Mouse (Mus musculus) mouse embryonic stem cell (cell line): ENCODE results near the gene Heatr5b.
"Not testable (repeated sequence)": the region's sequence is repeated elsewhere in the genome, so short reads cannot be mapped to it uniquely, and the experiment has no call there.

Experiments used
- in situ Hi-C, 2 experiments: fragments of 300-500 bp; cut with MboI; formaldehyde crosslinking; loops; 1 replicate in 1 of 2; 3 replicates in 1 of 2; pipeline ENCODE4 v1.14.3; 2019 to 2020; ENCODE audit warnings: low sequenced_read_pairs in 2 of 2, low pct_unique_long_range_greater_than_20kb in 1 of 2, mixed read lengths in 1 of 2; ENCODE audit not compliant: unreplicated experiment in 1 of 2

Heatr5b gene

GRCm38 (mm10) chr17:78834856-78835835 lies at the start of gene Heatr5b, which contains the start of gene Gpatch11:
Gene Heatr5b (minus strand): TSS chr17:78835364.
Gene Gpatch11 (plus strand): TSS chr17:78835567.
- in situ Hi-C loops: no loop called here

GRCm38 (mm10) chr17:78883291-78883690 lies 48.1 kb upstream of the Heatr5b start:
- in situ Hi-C loops: no loop called here

GRCm38 (mm10) chr17:78882401-78883112 lies 47.4 kb upstream of the Heatr5b start, which contains the start of gene Eif2ak2:
Gene Eif2ak2 (minus strand): TSS chr17:78882573.
- in situ Hi-C loops: no loop called here

GRCm38 (mm10) chr17:78881878-78882304 lies 46.7 kb upstream of the Heatr5b start:
- in situ Hi-C loops: no loop called here

- in situ Hi-C loops: no loop called here
Measured at GRCm38 (mm10) chr17:78873886-78874285, 38.7 kb upstream of the Heatr5b start.

- in situ Hi-C loops: no loop called here
Measured at GRCm38 (mm10) chr17:78856243-78856642, 21.1 kb upstream of the Heatr5b start.

GRCm38 (mm10) chr17:78842271-78842928 lies 7.2 kb upstream of the Heatr5b start:
- in situ Hi-C loops: no loop called here

GRCm38 (mm10) chr17:78836056-78836455 lies 892 bp upstream of the Heatr5b start:
- in situ Hi-C loops: no loop called here

- in situ Hi-C loops: no loop called here
Measured at GRCm38 (mm10) chr17:78824346-78824745, 10.8 kb downstream of the Heatr5b start.

GRCm38 (mm10) chr17:78809582-78809981 lies 25.6 kb downstream of the Heatr5b start:
- in situ Hi-C loops: no loop called here

- in situ Hi-C loops: no loop called here
Measured at GRCm38 (mm10) chr17:78809019-78809418, 26.1 kb downstream of the Heatr5b start.

GRCm38 (mm10) chr17:78797222-78797621 lies 37.9 kb downstream of the Heatr5b start:
- in situ Hi-C loops: no loop called here

GRCm38 (mm10) chr17:78794390-78794789 lies 40.8 kb downstream of the Heatr5b start:
- in situ Hi-C loops: no loop called here

- in situ Hi-C loops: no loop called here
Measured at GRCm38 (mm10) chr17:78792122-78792521, 43.0 kb downstream of the Heatr5b start.

GRCm38 (mm10) chr17:78791690-78792070 lies 43.5 kb downstream of the Heatr5b start:
- in situ Hi-C loops: no loop called here

- in situ Hi-C loops: no loop called here
Measured at GRCm38 (mm10) chr17:78791068-78791689, 44.0 kb downstream of the Heatr5b start.

- in situ Hi-C loops: not testable (repeated sequence)
Measured at GRCm38 (mm10) chr17:78788273-78788672, 46.9 kb downstream of the Heatr5b start.

GRCm38 (mm10) chr17:78778765-78779164 lies 56.4 kb downstream of the Heatr5b start:
- in situ Hi-C loops: no loop called here
